Mouse (Mus musculus): ENCODE results near the gene Smdt1.
"Not testable (repeated sequence)": the region's sequence is repeated elsewhere in the genome, so short reads cannot be mapped to it uniquely, and the experiment has no call there.

Gene Smdt1

DNA sequence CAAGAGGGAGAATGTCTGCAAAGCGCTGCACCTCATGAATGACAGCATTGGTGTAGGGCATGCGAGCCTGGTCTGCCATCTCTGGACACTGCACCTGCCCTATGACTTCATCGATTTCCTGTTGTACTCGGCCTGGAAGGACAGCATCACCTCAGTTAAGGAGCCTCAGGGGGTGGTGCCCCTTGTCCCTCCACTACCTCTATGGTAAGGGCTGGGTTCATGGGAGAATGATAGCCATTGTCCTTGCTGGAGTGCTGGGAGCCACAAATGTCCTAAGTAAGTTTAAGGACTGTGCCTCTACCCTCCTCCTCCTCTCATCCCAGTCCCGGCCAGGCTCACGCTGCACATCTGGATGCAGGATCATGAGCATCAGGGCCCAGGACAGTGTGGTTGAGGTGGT is 33.7 kb downstream of the Smdt1 start:
- no peak for DNase-seq (ENCODE audit: low read depth)

DNA sequence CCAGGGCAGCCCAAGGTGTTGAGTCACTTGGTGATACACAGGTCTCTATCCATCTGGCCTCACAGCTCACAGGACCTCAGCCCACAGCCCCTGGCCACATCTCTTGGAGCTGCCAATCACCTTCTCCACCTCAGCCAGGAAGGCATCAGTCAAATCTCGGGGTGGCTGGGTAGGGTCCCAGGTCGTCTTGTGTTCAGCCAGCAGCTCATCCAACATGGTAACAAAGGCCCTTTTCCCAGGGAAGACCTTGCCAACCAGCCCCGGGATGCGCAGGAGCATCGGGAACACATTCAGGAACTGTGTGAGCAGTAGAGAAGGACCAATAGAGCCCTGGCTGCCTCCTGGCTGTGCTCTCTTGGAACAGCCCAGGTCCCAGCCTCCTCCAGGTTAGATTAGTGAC is 34.2 kb downstream of the Smdt1 start:
- DNase-seq (ENCODE audit: low read depth) = no peak

GRCm38 (mm10) chr15:82374437-82374836 is 35.7 kb downstream of the Smdt1 start:
- DNase-seq (ENCODE audit: low read depth) = no peak

DNA sequence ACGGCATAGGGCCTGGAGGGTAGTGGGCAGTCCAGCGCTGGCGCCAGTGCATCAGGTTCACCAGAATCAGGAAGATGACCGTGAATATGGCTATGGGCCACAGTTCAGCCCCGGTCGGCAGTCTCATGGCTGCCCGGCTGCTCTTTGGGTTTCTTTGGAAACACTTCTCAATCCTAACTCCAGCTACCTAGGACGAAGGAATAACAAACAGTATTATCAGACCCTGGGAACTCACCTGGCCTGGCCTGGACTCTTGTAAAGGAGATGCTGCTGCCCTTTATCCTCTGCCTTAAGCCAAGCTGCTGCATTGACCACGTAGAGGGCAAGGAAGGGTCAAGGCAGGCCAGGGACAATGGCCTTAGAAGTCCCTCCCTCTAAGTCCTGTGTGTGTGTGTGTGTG is 37.1 kb downstream of the Smdt1 start:
- DNase-seq (ENCODE audit: low read depth) = no peak

- no peak for DNase-seq (ENCODE audit: low read depth)
Observed at GRCm38 (mm10) chr15:82376393-82377138, 37.8 kb downstream of the Smdt1 start.

- DNase-seq (ENCODE audit: low read depth) = no peak
Observed at GRCm38 (mm10) chr15:82377701-82378100, 38.9 kb downstream of the Smdt1 start.

DNA sequence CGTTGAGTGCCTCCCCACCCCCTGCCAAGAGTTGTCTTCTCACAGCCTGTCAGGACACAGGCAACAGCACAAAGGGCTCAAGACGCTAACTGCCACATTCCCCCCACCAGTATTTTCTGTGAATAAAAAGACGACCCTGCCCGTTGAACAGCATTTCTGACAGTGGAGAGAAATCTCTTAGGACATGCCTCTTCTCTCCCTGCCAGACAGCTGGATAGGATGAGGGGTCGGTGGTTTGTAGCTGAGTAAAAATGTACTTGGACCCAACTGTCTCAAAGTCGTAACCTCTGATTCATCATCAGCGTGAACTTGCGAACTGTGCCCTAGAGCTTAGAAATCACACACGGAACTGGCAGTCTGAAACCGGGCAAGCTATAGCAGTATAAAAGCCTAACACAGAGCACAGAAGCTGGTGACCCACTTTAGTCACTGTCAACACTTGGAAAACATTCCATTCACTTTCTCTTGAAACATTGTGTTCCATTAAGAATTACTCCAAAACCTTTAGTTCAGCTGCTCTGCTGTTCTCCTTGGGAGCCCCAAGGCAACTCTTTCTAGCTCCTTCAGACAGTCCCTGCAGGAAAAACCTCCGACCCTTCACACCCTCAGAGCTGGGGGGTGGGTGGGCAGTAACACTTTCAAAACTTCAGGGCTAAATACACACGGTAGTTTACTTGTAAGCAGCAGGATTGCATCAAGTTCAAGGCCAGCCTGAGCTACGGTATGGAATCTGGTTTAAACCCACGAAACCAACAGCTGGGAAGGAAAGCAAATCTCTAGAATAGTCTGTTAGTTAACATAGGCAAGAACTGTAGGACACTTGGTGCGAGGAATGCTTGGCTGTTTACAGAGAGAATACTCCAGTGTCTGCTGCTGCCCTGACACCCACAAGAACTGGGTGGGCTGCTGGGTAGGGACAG is 39.8 kb downstream of the Smdt1 start:
- DNase-seq (ENCODE audit: low read depth) = no peak

DNA sequence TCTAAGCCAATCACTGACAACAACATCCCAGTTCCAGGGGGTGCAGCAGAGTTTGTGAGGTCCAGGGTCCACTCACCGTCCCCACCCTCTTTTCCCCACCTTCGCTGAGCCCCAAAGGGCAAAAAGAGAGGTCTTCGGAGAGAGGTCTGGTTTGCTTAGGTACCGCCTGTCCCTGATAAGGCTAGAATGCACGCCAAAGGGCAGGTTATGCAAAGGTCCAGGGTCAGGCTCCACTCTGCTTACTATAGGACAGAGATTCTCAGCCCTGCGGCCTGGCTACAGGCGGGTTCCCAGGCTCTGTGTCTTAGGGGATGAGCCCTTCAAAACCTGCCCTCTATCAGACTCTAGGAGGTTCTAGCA is 40.7 kb downstream of the Smdt1 start:
- DNase-seq (ENCODE audit: low read depth) = no peak

- no peak for DNase-seq (ENCODE audit: low read depth)
Observed at GRCm38 (mm10) chr15:82379871-82380713, 41.3 kb downstream of the Smdt1 start, which contains the start of gene Cyp2d22. Gene Cyp2d22 (minus strand): TSS chr15:82380260.

- no peak for DNase-seq (ENCODE audit: low read depth)
Observed at GRCm38 (mm10) chr15:82380714-82381062, 41.9 kb downstream of the Smdt1 start.

GRCm38 (mm10) chr15:82382441-82382840 is 43.7 kb downstream of the Smdt1 start:
- DNase-seq (ENCODE audit: low read depth) = no peak

GRCm38 (mm10) chr15:82385729-82386128 is 47.0 kb downstream of the Smdt1 start:
- DNase-seq (ENCODE audit: low read depth) = no peak

- not testable (repeated sequence) for DNase-seq (ENCODE audit: low read depth)
Observed at GRCm38 (mm10) chr15:82389916-82390315, 51.2 kb downstream of the Smdt1 start.

- not testable (repeated sequence) for DNase-seq (ENCODE audit: low read depth)
Observed at GRCm38 (mm10) chr15:82393922-82394321, 55.2 kb downstream of the Smdt1 start, which contains the start of gene Cyp2d11. Gene Cyp2d11 (minus strand): TSS chr15:82394022.

DNA sequence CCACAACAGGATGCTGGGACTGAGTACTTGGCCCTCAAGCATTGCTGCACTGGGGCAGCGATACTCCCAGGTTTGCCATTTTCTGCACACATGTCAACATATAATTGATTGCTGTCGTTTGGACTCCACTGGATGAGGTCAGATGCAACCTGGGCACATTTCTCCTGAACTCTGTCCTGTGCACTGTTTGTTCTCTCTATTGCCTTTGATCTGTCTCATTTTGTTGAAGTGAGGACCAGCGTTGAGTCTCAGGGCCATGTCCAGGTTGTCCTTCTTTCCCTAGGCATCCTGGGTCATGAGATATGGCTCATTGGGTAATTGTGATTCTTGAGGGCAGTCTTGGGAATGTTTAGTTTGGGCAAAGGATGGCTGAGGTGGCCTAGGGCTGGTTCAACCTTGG is 57.2 kb downstream of the Smdt1 start:
- DNase-seq (ENCODE audit: low read depth) = not testable (repeated sequence)

Data from c-Kit-positive CD71-positive TER-119-negative erythroid progenitor cells, embryonic 14.5 days (primary cell).